Mouse (Mus musculus): ENCODE data around the gene Olfr450. TPM values are rescaled to one million over a fixed set of nuclear protein-coding genes. Genes with fewer than 3 reads are reported as not detected.

Olfr450 gene
- polyA plus RNA-seq, 1 experiment from 2014 or later = not detected

- Histone ChIP-seq H3K9me3 (ENCODE audit: control insufficient read depth) (no peaks in the 10 kb centered on the region), H3K9ac (ENCODE audit: low read depth, low read length) (no peak within 1 kb of the TSS), H3K27ac (ENCODE audit: low read depth, low read length) (no peak within 1 kb of the TSS), H3K4me2 (replicated peaks; ENCODE audit: low read depth) (no peak within 1 kb of the TSS), H3K4me3 (ENCODE audit: low read depth, low read length) (no peak within 1 kb of the TSS), H3K4me1 (replicated peaks; ENCODE audit: control insufficient read depth, insufficient read depth, low read length) (no peaks in the 10 kb centered on the region), H3K36me3 (ENCODE audit: control insufficient read depth, insufficient read depth) (no peaks in the 10 kb centered on the region), H3K27me3 (replicated peaks; ENCODE audit: control insufficient read depth, insufficient read depth, low read length) (no peaks in the 10 kb centered on the region)
- no peak for TF ChIP-seq CTCF (IDR thresholded peaks at IDR 0.05; ENCODE audit: low read depth)
- no peak for ATAC-seq
These were observed 22.3 kb downstream of the Olfr450 start, which contains the start of gene Olfr449 for GRCm38 (mm10) chr6:42834084-42834483. Gene Olfr449 (plus strand): TSS chr6:42834384.

- H3K27ac ChIP-seq (ENCODE audit: low read depth, low read length) = no peak overlapping the region
- H3K9ac ChIP-seq (ENCODE audit: low read depth, low read length) = no peak overlapping the region
- peak; percentile 71 for TF ChIP-seq CTCF (IDR thresholded peaks at IDR 0.05; ENCODE audit: low read depth)
- H3K4me3 ChIP-seq (ENCODE audit: low read depth, low read length) = no peak overlapping the region
- no peaks in the 10 kb centered on the region for H3K9me3 ChIP-seq (ENCODE audit: control insufficient read depth)
- ATAC-seq = no peak
- H3K4me1 ChIP-seq (replicated peaks; ENCODE audit: control insufficient read depth, insufficient read depth, low read length) = no peaks in the 10 kb centered on the region
- H3K4me2 ChIP-seq (replicated peaks; ENCODE audit: low read depth) = no peak overlapping the region
- no peaks in the 10 kb centered on the region for H3K36me3 ChIP-seq (ENCODE audit: control insufficient read depth, insufficient read depth)
- WGBS = 10% methylated on average over 4 of the region's 4 CpGs
- no peaks in the 10 kb centered on the region for H3K27me3 ChIP-seq (replicated peaks; ENCODE audit: control insufficient read depth, insufficient read depth, low read length)
These were observed 48.6 kb downstream of the Olfr450 start for GRCm38 (mm10) chr6:42860222-42860819.

Other genes with a start within 250 kb of the Olfr450 start
- gene Tcaf3, start 214.2 kb upstream of the Olfr450 start, polyA plus RNA-seq (2015; fragmentation: Nextera tagmentation; extraction: Ambion mirVana) = not detected in 2 replicates
- 2.4 and 3.4 TPM in 2 replicates for gene Tcaf2, start 166.7 kb upstream of the Olfr450 start, polyA plus RNA-seq (2015; fragmentation: Nextera tagmentation; extraction: Ambion mirVana)
- gene Tcaf1, start 101.9 kb upstream of the Olfr450 start, polyA plus RNA-seq (2015; fragmentation: Nextera tagmentation; extraction: Ambion mirVana) = 18.6 and 19.9 TPM in 2 replicates
- gene Olfr453, start 72.6 kb upstream of the Olfr450 start, polyA plus RNA-seq (2015; fragmentation: Nextera tagmentation; extraction: Ambion mirVana) = not detected in 2 replicates
- gene Olfr38, start 55.5 kb upstream of the Olfr450 start, polyA plus RNA-seq (2015; fragmentation: Nextera tagmentation; extraction: Ambion mirVana) = not detected in 2 replicates
- gene Olfr452, start 26.8 kb upstream of the Olfr450 start, polyA plus RNA-seq (2015; fragmentation: Nextera tagmentation; extraction: Ambion mirVana) = not detected in 2 replicates
- not detected in 2 replicates for gene Olfr449, start 22.4 kb downstream of the Olfr450 start, polyA plus RNA-seq (2015; fragmentation: Nextera tagmentation; extraction: Ambion mirVana)
- gene Olfr448, start 78.5 kb downstream of the Olfr450 start, polyA plus RNA-seq (2015; fragmentation: Nextera tagmentation; extraction: Ambion mirVana) = not detected in 2 replicates
- not detected in 2 replicates for gene Olfr447, start 96.9 kb downstream of the Olfr450 start, polyA plus RNA-seq (2015; fragmentation: Nextera tagmentation; extraction: Ambion mirVana)
- gene Olfr446, start 109.4 kb downstream of the Olfr450 start, polyA plus RNA-seq (2015; fragmentation: Nextera tagmentation; extraction: Ambion mirVana) = not detected in 2 replicates
- not detected in 2 replicates for gene Olfr444, start 137.1 kb downstream of the Olfr450 start, polyA plus RNA-seq (2015; fragmentation: Nextera tagmentation; extraction: Ambion mirVana)